Mouse (Mus musculus): ENCODE measurements around the gene Tprkb. TPM values are rescaled to one million over a fixed set of nuclear protein-coding genes. Genes with fewer than 3 reads are reported as not detected.
A peak's percentile ranks its signal among the peaks of the same experiment; 100 is the strongest.
"Not testable (repeated sequence)": the region's sequence is repeated elsewhere in the genome, so short reads cannot be mapped to it uniquely, and the experiment has no call there.

The Tprkb gene
- polyA plus RNA-seq, 1 experiment = 35.5 TPM

GRCm38 (mm10) chr6:85961101-85962091, 49.7 kb downstream of the Tprkb start, which contains the start of gene Dusp11:
Gene Dusp11 (minus strand): TSS chr6:85961667.
- TF ChIP-seq POLR2A (IDR thresholded peaks at IDR 0.05; ENCODE audit: borderline replicate concordance, extremely low read depth, insufficient read depth, insufficient read length, poor library complexity, severe bottlenecking) (peak; percentile 74; the same call in 1 of the 2 replicates), CTCF (IDR thresholded peaks at IDR 0.05; ENCODE audit: borderline replicate concordance, extremely low read depth, insufficient read depth, insufficient read length) (no peak)
- peak; percentile 97 for DNase-seq (ENCODE audit: low read depth)

- DNase-seq (ENCODE audit: low read depth) = peak; percentile 12
These were observed 54.4 kb downstream of the Tprkb start for GRCm38 (mm10) chr6:85966081-85966480.

- DNase-seq (ENCODE audit: low read depth) = no peak
- TF ChIP-seq POLR2A (IDR thresholded peaks at IDR 0.05; ENCODE audit: borderline replicate concordance, extremely low read depth, insufficient read depth, insufficient read length, poor library complexity, severe bottlenecking) (no peak), CTCF (IDR thresholded peaks at IDR 0.05; ENCODE audit: borderline replicate concordance, extremely low read depth, insufficient read depth, insufficient read length) (no peak)
These were observed 55.0 kb downstream of the Tprkb start for GRCm38 (mm10) chr6:85966686-85967085.

GRCm38 (mm10) chr6:85969889-85970288, 58.2 kb downstream of the Tprkb start:
- no peak for TF ChIP-seq CTCF (IDR thresholded peaks at IDR 0.05; ENCODE audit: borderline replicate concordance, extremely low read depth, insufficient read depth, insufficient read length)
- no peak for TF ChIP-seq POLR2A (IDR thresholded peaks at IDR 0.05; ENCODE audit: borderline replicate concordance, extremely low read depth, insufficient read depth, insufficient read length, poor library complexity, severe bottlenecking)
- no peak for DNase-seq (ENCODE audit: low read depth)

GRCm38 (mm10) chr6:85972699-85973098, 61.0 kb downstream of the Tprkb start:
- no peak for DNase-seq (ENCODE audit: low read depth)
- TF ChIP-seq POLR2A (IDR thresholded peaks at IDR 0.05; ENCODE audit: borderline replicate concordance, extremely low read depth, insufficient read depth, insufficient read length, poor library complexity, severe bottlenecking) = no peak
- no peak for TF ChIP-seq CTCF (IDR thresholded peaks at IDR 0.05; ENCODE audit: borderline replicate concordance, extremely low read depth, insufficient read depth, insufficient read length)

- TF ChIP-seq POLR2A (IDR thresholded peaks at IDR 0.05; ENCODE audit: borderline replicate concordance, extremely low read depth, insufficient read depth, insufficient read length, poor library complexity, severe bottlenecking) (no peak), CTCF (IDR thresholded peaks at IDR 0.05; ENCODE audit: borderline replicate concordance, extremely low read depth, insufficient read depth, insufficient read length) (no peak)
- no peak for DNase-seq (ENCODE audit: low read depth)
These were observed 61.7 kb downstream of the Tprkb start for GRCm38 (mm10) chr6:85973336-85973735.

GRCm38 (mm10) chr6:85974941-85975617, 63.4 kb downstream of the Tprkb start:
- TF ChIP-seq CTCF (IDR thresholded peaks at IDR 0.05; ENCODE audit: borderline replicate concordance, extremely low read depth, insufficient read depth, insufficient read length) = no peak
- no peak for DNase-seq (ENCODE audit: low read depth)

GRCm38 (mm10) chr6:85975761-85976160, 64.1 kb downstream of the Tprkb start:
- no peak for TF ChIP-seq POLR2A (IDR thresholded peaks at IDR 0.05; ENCODE audit: borderline replicate concordance, extremely low read depth, insufficient read depth, insufficient read length, poor library complexity, severe bottlenecking)
- TF ChIP-seq CTCF (IDR thresholded peaks at IDR 0.05; ENCODE audit: borderline replicate concordance, extremely low read depth, insufficient read depth, insufficient read length) = no peak
- DNase-seq (ENCODE audit: low read depth) = no peak

- TF ChIP-seq POLR2A (IDR thresholded peaks at IDR 0.05; ENCODE audit: borderline replicate concordance, extremely low read depth, insufficient read depth, insufficient read length, poor library complexity, severe bottlenecking) (no peak), CTCF (IDR thresholded peaks at IDR 0.05; ENCODE audit: borderline replicate concordance, extremely low read depth, insufficient read depth, insufficient read length) (no peak)
- DNase-seq (ENCODE audit: low read depth) = no peak
These were observed 64.6 kb downstream of the Tprkb start for GRCm38 (mm10) chr6:85976242-85976641.

GRCm38 (mm10) chr6:85978736-85979135, 67.1 kb downstream of the Tprkb start:
- DNase-seq (ENCODE audit: low read depth) = not testable (repeated sequence)

Other genes with a start within 250 kb of the Tprkb start
- gene Nat8f7, start 198.7 kb upstream of the Tprkb start, polyA plus RNA-seq (2012; rRNA removed) = not detected in 2 replicates
- 0.08 TPM in 1 of 2 replicates, not detected in the other for gene Nat8f3, start 146.1 kb upstream of the Tprkb start, polyA plus RNA-seq (2012; rRNA removed)
- 0.08 TPM in 1 of 2 replicates, not detected in the other for gene Nat8f6, start 90.9 kb upstream of the Tprkb start, polyA plus RNA-seq (2012; rRNA removed)
- gene Nat8f5, start 90.9 kb upstream of the Tprkb start, polyA plus RNA-seq (2012; rRNA removed) = not detected in 2 replicates
- not detected in 2 replicates for gene Nat8, start 79.8 kb upstream of the Tprkb start, polyA plus RNA-seq (2012; rRNA removed)
- 0.03 and 0.10 TPM in 2 replicates for gene Nat8f2, start 42.7 kb upstream of the Tprkb start, polyA plus RNA-seq (2012; rRNA removed)
- 4.5 and 5.5 TPM in 2 replicates for gene Nat8f4, start 7.0 kb upstream of the Tprkb start, polyA plus RNA-seq (2012; rRNA removed)
- 16.5 and 17.1 TPM in 2 replicates for gene Nat8f1, start 3.8 kb downstream of the Tprkb start, polyA plus RNA-seq (2012; rRNA removed)
- 157 and 169 TPM in 2 replicates for gene Dusp11, start 49.8 kb downstream of the Tprkb start, polyA plus RNA-seq (2012; rRNA removed)
- gene Figla, start 104.3 kb downstream of the Tprkb start, polyA plus RNA-seq (2012; rRNA removed) = 0.15 TPM in 1 of 2 replicates, not detected in the other
- gene Add2, start 116.8 kb downstream of the Tprkb start, polyA plus RNA-seq (2012; rRNA removed) = 181 and 191 TPM in 2 replicates